8 mouse cellular contexts compared by ENCODE assay signal in the genomic region with DNA sequence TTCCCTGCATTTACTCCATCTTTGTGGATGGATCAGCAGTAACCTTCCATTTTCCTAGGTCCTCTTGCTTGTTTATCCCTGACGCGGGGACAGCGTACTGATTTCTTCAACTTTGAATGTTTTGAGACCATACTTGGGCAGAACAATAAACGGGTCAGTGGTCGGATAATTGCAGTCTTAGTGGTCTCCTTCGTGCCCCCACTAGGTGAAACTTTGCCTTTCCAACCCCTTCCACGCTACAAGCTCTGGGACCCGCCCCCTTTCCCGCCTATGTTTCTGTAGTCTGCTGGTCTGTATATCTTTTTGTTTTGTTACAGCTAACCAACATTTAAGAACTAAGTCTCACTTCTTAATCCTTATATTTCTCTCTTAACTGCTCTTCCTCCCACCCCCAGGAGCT. TPM values are rescaled to one million over a fixed set of nuclear protein-coding genes. Genes with fewer than 3 reads are reported as not detected.
DNase-seq lines count a peak whose midpoint lies in the region; ATAC-seq and TF ChIP-seq lines count a peak whose summit lies in the region.

No protein-coding gene starts in this region.

- 16% methylated on average over 9 of the region's 9 CpGs for WGBS in heart, embryonic 10.5 days
- WGBS in hindbrain, embryonic 16.5 days = 17% methylated on average over 9 of the region's 9 CpGs
- WGBS in midbrain, postnatal 0 days = 25% methylated on average over 9 of the region's 9 CpGs

- H3K4me3 ChIP-seq in heart, embryonic 10.5 days = peak overlapping the region; percentile 66
- peak overlapping the region; percentile 60 for H3K4me3 ChIP-seq in hindbrain, embryonic 16.5 days (ENCODE audit: low read length)
- peak overlapping the region; percentile 48 for H3K4me3 ChIP-seq in midbrain, postnatal 0 days (ENCODE audit: low read depth, low read length)

- H3K9ac ChIP-seq in hindbrain, embryonic 16.5 days (ENCODE audit: low read depth, low read length) = peak overlapping the region; percentile 75
- H3K9ac ChIP-seq in midbrain, postnatal 0 days (replicated peaks; ENCODE audit: low read length, poor library complexity, severe bottlenecking) = peak overlapping the region; percentile 64

- no peak for DNase-seq in heart, embryonic 10.5 days (ENCODE audit: low spot score)
- DNase-seq in heart, postnatal 14 days = no peak
- DNase-seq in thymus, postnatal 4 days = peak; percentile 20
- no peak for DNase-seq in thymus, postnatal 25 days
- DNase-seq in midbrain, postnatal 0 days (ENCODE audit: low spot score) = no peak
- no peak for DNase-seq in layer of hippocampus, postnatal 14 days (ENCODE audit: low spot score in 2 of 2)

- peaks cover 6% of the 10 kb centered on the region; the same call in 1 of the 2 replicates for H3K27me3 ChIP-seq in heart, embryonic 10.5 days (ENCODE audit: insufficient read depth, poor library complexity, severe bottlenecking)
- H3K27me3 ChIP-seq in hindbrain, embryonic 16.5 days (replicated peaks; ENCODE audit: control insufficient read depth, insufficient read depth, low read length) = no peaks in the 10 kb centered on the region; the same call in 1 of the 2 replicates
- H3K27me3 ChIP-seq in midbrain, postnatal 0 days (ENCODE audit: insufficient read depth, low read length) = no peaks in the 10 kb centered on the region

- H3K4me2 ChIP-seq in hindbrain, embryonic 16.5 days (ENCODE audit: low read length) = peak overlapping the region; percentile 57
- H3K4me2 ChIP-seq in midbrain, postnatal 0 days (ENCODE audit: low read depth, low read length, poor library complexity, severe bottlenecking) = peak overlapping the region; percentile 57

- no peak for ATAC-seq in hindbrain, embryonic 16.5 days
- no peak for ATAC-seq in midbrain, postnatal 0 days (ENCODE audit: low FRiP score)
- no peak for ATAC-seq in erythroid progenitor cell, adult 5-6 weeks (replicated peaks; ENCODE audit: low FRiP score, poor library complexity, severe bottlenecking)

- no peaks in the 10 kb centered on the region for H3K9me3 ChIP-seq in heart, embryonic 10.5 days
- no peaks in the 10 kb centered on the region for H3K9me3 ChIP-seq in hindbrain, embryonic 16.5 days (ENCODE audit: control insufficient read depth, low read length)
- peaks cover 4% of the 10 kb centered on the region; the same call in 1 of the 2 replicates for H3K9me3 ChIP-seq in midbrain, postnatal 0 days (ENCODE audit: low read length)

- TF ChIP-seq CTCF in midbrain, postnatal 0 days (IDR thresholded peaks at IDR 0.05) = no peak

- H3K4me1 ChIP-seq in heart, embryonic 10.5 days = no peaks in the 10 kb centered on the region
- peaks cover 7% of the 10 kb centered on the region for H3K4me1 ChIP-seq in hindbrain, embryonic 16.5 days (ENCODE audit: control insufficient read depth, insufficient read depth, low read depth, low read length)
- no peaks in the 10 kb centered on the region for H3K4me1 ChIP-seq in midbrain, postnatal 0 days (ENCODE audit: insufficient read depth, low read length)

- H3K36me3 ChIP-seq in heart, embryonic 10.5 days = no peaks in the 10 kb centered on the region
- H3K36me3 ChIP-seq in hindbrain, embryonic 16.5 days (ENCODE audit: control insufficient read depth, insufficient read depth, low read length) = no peaks in the 10 kb centered on the region
- H3K36me3 ChIP-seq in midbrain, postnatal 0 days (ENCODE audit: insufficient read depth, low read length) = no peaks in the 10 kb centered on the region

- peak overlapping the region; percentile 86 for H3K27ac ChIP-seq in heart, embryonic 10.5 days
- H3K27ac ChIP-seq in hindbrain, embryonic 16.5 days (ENCODE audit: low read depth, low read length) = no peak overlapping the region
- 0 out of 2 replicates have a peak overlapping the region, but pooled peaks have one; percentile 91 for H3K27ac ChIP-seq in midbrain, postnatal 0 days (ENCODE audit: low read depth, low read length)

- intact Hi-C loops in heart, postnatal 14 days (cut with DNase I) = no loop called here

RNA-seq across cellular contexts. Expression of a gene that starts 3.8 kb away (rescaled TPM):
- 42.6 and 53.0 TPM in 2 replicates for polyA plus RNA-seq in heart, embryonic 10.5 days (2016; fragmentation: Nextera tagmentation; extraction: Ambion mirVana)
- 100 to 1,000 TPM; 160 to 172 TPM for total RNA-seq in heart, postnatal 14 days (2021)
- polyA plus RNA-seq in hindbrain, embryonic 16.5 days (2015; fragmentation: Nextera tagmentation; extraction: Ambion mirVana) = 38.1 and 47.6 TPM in 2 replicates
- 145 and 197 TPM in 2 replicates for total RNA-seq in midbrain, postnatal 0 days (2014; rRNA removed)
- 35.5 and 37.5 TPM in 2 replicates for polyA plus RNA-seq in midbrain, postnatal 0 days (2015; fragmentation: Nextera tagmentation; extraction: Ambion mirVana)
- total RNA-seq in erythroid progenitor cell, adult 5-6 weeks (2015; ENCODE audit: low replicate concordance) = 89.0 and 101 TPM in 2 replicates
- total RNA-seq in erythroid progenitor cell, adult 5-6 weeks (2017; ENCODE audit: low replicate concordance) = 95.2 and 165 TPM in 2 replicates
- total RNA-seq in layer of hippocampus, postnatal 14 days (2021) = 100 to 1,000 TPM; 260 to 283 TPM
